Mouse (Mus musculus) activated CD4-positive, CD25-positive, alpha-beta regulatory T cell, adult 9 weeks (primary cell): ENCODE results near the gene Car6. TPM values are rescaled to one million over a fixed set of nuclear protein-coding genes. Genes with fewer than 3 reads are reported as not detected.

Experiments used
- polyA plus RNA-seq: library from polyadenylated mRNA; unstranded; fragments of 100-300 nt; shearing (Covaris generic); gene quantifications from one replicate; pipeline ENCODE4 v1.2.1, GENCODE M21; 2017

The Car6 gene
- polyA plus RNA-seq, result not detected

GRCm38 (mm10) chr4:150201232-150201631 lies at the start of gene Car6:
TSS of gene Car6 (minus strand) at chr4:150201332.

GRCm38 (mm10) chr4:150236521-150237481 lies 35.7 kb upstream of the Car6 start, which contains the start of gene Eno1:
TSS of gene Eno1 (plus strand) at chr4:150236721.

Other genes starting within 250 kb of the Car6 start
- gene Spsb1, start 246.3 kb downstream of the Car6 start, polyA plus RNA-seq, result 7.8 TPM
- gene H6pd, start 192.3 kb downstream of the Car6 start, polyA plus RNA-seq, result 2.1 TPM
- 0.21 TPM for gene Gpr157, start 114.0 kb downstream of the Car6 start, polyA plus RNA-seq
- gene Slc2a5, start 82.0 kb downstream of the Car6 start, polyA plus RNA-seq, result not detected
- not detected for gene Slc2a7, start 52.4 kb downstream of the Car6 start, polyA plus RNA-seq
- gene Eno1, start 35.4 kb upstream of the Car6 start, polyA plus RNA-seq, result 1,235 TPM
- gene Rere, start 80.3 kb upstream of the Car6 start, polyA plus RNA-seq, result 27.7 TPM